17 mouse cellular contexts compared by ENCODE assay signal in genomic region chr8:116975066-116975465, GRCm38 (mm10). TPM values are rescaled to one million over a fixed set of nuclear protein-coding genes. Genes with fewer than 3 reads are reported as not detected.
DNase-seq lines count a peak whose midpoint lies in the region; ATAC-seq and TF ChIP-seq lines count a peak whose summit lies in the region.
"Had no signal": no experiment of that assay in that cellular context is flagged by ENCODE, and none has a peak within 500 bp of the region (broad histone marks: within the 10 kb centered on the region; RNA-seq: fewer than 3 reads in every experiment).

No protein-coding gene starts in this region.

- no peak overlapping the region for H3K9ac ChIP-seq in heart, embryonic 11.5 days (ENCODE audit: low read depth, low read length)
- H3K9ac ChIP-seq in limb, embryonic 12.5 days (replicated peaks) = peak overlapping the region; percentile 34; the same call in 1 of the 2 replicates
- H3K9ac ChIP-seq in ES-E14 (ENCODE audit: insufficient read depth, low read depth, low read length, poor library complexity, severe bottlenecking) = no peak overlapping the region; the same call in 1 of the 2 replicates
- H3K9ac ChIP-seq in intestine, embryonic 16.5 days (ENCODE audit: low read depth, low read length) = 0 out of 2 replicates have a peak overlapping the region, but pooled peaks have one; percentile 27
- H3K9ac ChIP-seq: heart, embryonic 12.5 days; kidney, embryonic 15.5 days; liver, embryonic 15.5 days; neural tube, embryonic 13.5 days had no signal

- WGBS in heart, embryonic 11.5 days (ENCODE audit: insufficient replicate concordance) = 41% methylated on average over 5 of the region's 5 CpGs
- WGBS in limb, embryonic 12.5 days = 42% methylated on average over 5 of the region's 5 CpGs
- 40% methylated on average over 5 of the region's 5 CpGs for WGBS in limb, embryonic 10.5 days
- WGBS in intestine, embryonic 16.5 days = 42% methylated on average over 5 of the region's 5 CpGs

- H3K27me3 ChIP-seq in heart, embryonic 11.5 days (ENCODE audit: control insufficient read depth, insufficient read depth, low read length) = no peaks in the 10 kb centered on the region
- no peaks in the 10 kb centered on the region for H3K27me3 ChIP-seq in limb, embryonic 12.5 days
- H3K27me3 ChIP-seq in limb, embryonic 10.5 days (ENCODE audit: low read depth, poor library complexity, severe bottlenecking) = no peaks in the 10 kb centered on the region
- H3K27me3 ChIP-seq in intestine, embryonic 16.5 days (replicated peaks; ENCODE audit: control insufficient read depth, insufficient read depth, low read length) = no peaks in the 10 kb centered on the region
- H3K27me3 ChIP-seq: heart, embryonic 12.5 days; kidney, embryonic 15.5 days; neural tube, embryonic 13.5 days had no signal

- no peaks in the 10 kb centered on the region for H3K9me3 ChIP-seq in heart, embryonic 11.5 days (replicated peaks; ENCODE audit: control insufficient read depth, low read length)
- no peaks in the 10 kb centered on the region for H3K9me3 ChIP-seq in limb, embryonic 12.5 days
- H3K9me3 ChIP-seq in limb, embryonic 10.5 days (replicated peaks) = no peaks in the 10 kb centered on the region
- H3K9me3 ChIP-seq in ES-E14 (ENCODE audit: control insufficient read depth, insufficient read depth, low read depth, low read length) = no peaks in the 10 kb centered on the region
- no peaks in the 10 kb centered on the region for H3K9me3 ChIP-seq in intestine, embryonic 16.5 days (ENCODE audit: control insufficient read depth, low read length)
- H3K9me3 ChIP-seq: heart, embryonic 12.5 days; kidney, embryonic 15.5 days; liver, embryonic 15.5 days; midbrain, embryonic 10.5 days; neural tube, embryonic 13.5 days had no signal

- peak; percentile 93 for DNase-seq in heart, adult 11 months
- no peak for DNase-seq in limb, embryonic 10.5 days (ENCODE audit: low spot score)
- DNase-seq in ES-E14 (ENCODE audit: low read depth, low spot score) = no peak
- DNase-seq in right cerebral cortex, adult 2 months (ENCODE audit: low spot score in 2 of 2) = no peak
- DNase-seq: cerebellum, adult 9-11 months; gastrocnemius, postnatal 10 days; lung, postnatal 14 days; thymus, adult 2 months had no signal

- no peak overlapping the region for H3K4me3 ChIP-seq in heart, embryonic 11.5 days (ENCODE audit: low read depth, low read length)
- H3K4me3 ChIP-seq in limb, embryonic 12.5 days (replicated peaks) = no peak overlapping the region
- H3K4me3 ChIP-seq in limb, embryonic 10.5 days = no peak overlapping the region
- H3K4me3 ChIP-seq in ES-E14 (ENCODE audit: insufficient read depth in 1 of 2, low read depth in 1 of 2, low read length in 2 of 2, poor library complexity in 1 of 2, severe bottlenecking in 1 of 2) = no peak overlapping the region
- H3K4me3 ChIP-seq in intestine, embryonic 16.5 days (ENCODE audit: low read length) = no peak overlapping the region
- H3K4me3 ChIP-seq: heart, embryonic 12.5 days; kidney, embryonic 15.5 days; liver, embryonic 15.5 days; midbrain, embryonic 10.5 days; neural tube, embryonic 13.5 days had no signal

- H3K4me2 ChIP-seq in heart, embryonic 11.5 days = no peak overlapping the region
- H3K4me2 ChIP-seq in limb, embryonic 12.5 days = no peak overlapping the region
- H3K4me2 ChIP-seq in intestine, embryonic 16.5 days (ENCODE audit: low read depth, low read length) = 0 out of 2 replicates have a peak overlapping the region, but pooled peaks have one; percentile 0
- H3K4me2 ChIP-seq: heart, embryonic 12.5 days; kidney, embryonic 15.5 days; liver, embryonic 15.5 days; neural tube, embryonic 13.5 days had no signal

- no peak for ATAC-seq in heart, embryonic 11.5 days (replicated peaks; ENCODE audit: insufficient number of reproducible peaks, low FRiP score, low TSS enrichment)
- ATAC-seq in limb, embryonic 12.5 days (ENCODE audit: insufficient number of reproducible peaks, insufficient read depth, low FRiP score, low TSS enrichment, low read depth) = no peak
- no peak for ATAC-seq in intestine, embryonic 16.5 days
- no peak for ATAC-seq in activated CD4-positive, CD25-positive, alpha-beta regulatory T cell, adult 4 months

- H3K36me3 ChIP-seq in heart, embryonic 11.5 days (ENCODE audit: control insufficient read depth, insufficient read depth, low read length) = no peaks in the 10 kb centered on the region
- no peaks in the 10 kb centered on the region for H3K36me3 ChIP-seq in limb, embryonic 12.5 days
- no peaks in the 10 kb centered on the region for H3K36me3 ChIP-seq in limb, embryonic 10.5 days
- H3K36me3 ChIP-seq in ES-E14 (ENCODE audit: control insufficient read depth, insufficient read depth, low read length, poor library complexity, severe bottlenecking) = no peaks in the 10 kb centered on the region
- no peaks in the 10 kb centered on the region for H3K36me3 ChIP-seq in intestine, embryonic 16.5 days (ENCODE audit: control insufficient read depth, insufficient read depth, low read length)
- H3K36me3 ChIP-seq: heart, embryonic 12.5 days; kidney, embryonic 15.5 days; liver, embryonic 15.5 days; midbrain, embryonic 10.5 days had no signal

- in situ Hi-C loops in ES-E14 (cut with MboI; ENCODE audit: low sequenced_read_pairs in 2 of 2, unreplicated experiment in 2 of 2) = no loop called here

- H3K4me1 ChIP-seq in heart, embryonic 11.5 days (ENCODE audit: control insufficient read depth, insufficient read depth, low read length) = peaks cover 2% of the 10 kb centered on the region; the same call in 1 of the 2 replicates
- peaks cover 7% of the 10 kb centered on the region; the same call in 1 of the 2 replicates for H3K4me1 ChIP-seq in limb, embryonic 12.5 days (replicated peaks)
- peaks cover 28% of the 10 kb centered on the region for H3K4me1 ChIP-seq in limb, embryonic 10.5 days
- peaks cover 2 to 29% of the 10 kb centered on the region in 2 experiments; a peak in 2 of 4 replicates for H3K4me1 ChIP-seq in ES-E14 (ENCODE audit: control insufficient read depth in 2 of 2, insufficient read depth in 2 of 2, low read length in 2 of 2, poor library complexity in 1 of 2)
- peaks cover 14% of the 10 kb centered on the region for H3K4me1 ChIP-seq in intestine, embryonic 16.5 days (ENCODE audit: control insufficient read depth, insufficient read depth, low read length)

- no peak overlapping the region for H3K27ac ChIP-seq in heart, embryonic 11.5 days (ENCODE audit: low read depth, low read length)
- no peak overlapping the region for H3K27ac ChIP-seq in limb, embryonic 12.5 days
- H3K27ac ChIP-seq in limb, embryonic 10.5 days = no peak overlapping the region
- H3K27ac ChIP-seq in ES-E14 (ENCODE audit: insufficient read depth, low read depth, low read length, poor library complexity, severe bottlenecking) = peak overlapping the region; percentile 17; the same call in 1 of the 2 replicates
- H3K27ac ChIP-seq in intestine, embryonic 16.5 days (ENCODE audit: low read length) = no peak overlapping the region
- H3K27ac ChIP-seq: kidney, embryonic 15.5 days; liver, embryonic 15.5 days; midbrain, embryonic 10.5 days; neural tube, embryonic 13.5 days had no signal

TF ChIP-seq in ES-E14, 5 proteins besides CTCF, POLR2A, EP300 and RAD21 (continues in another document):
- no peak for TF ChIP-seq ZNF384 (IDR thresholded peaks at IDR 0.05; ENCODE audit: low read depth, low read length)
- no peak for TF ChIP-seq CHD2 (IDR thresholded peaks at IDR 0.05; ENCODE audit: low read depth, low read length)

RNA-seq across cellular contexts. Expression of gene 1700030J22Rik, which starts 3.7 kb away (rescaled TPM):
- polyA plus RNA-seq in heart, embryonic 11.5 days (2014; fragmentation: Nextera tagmentation; extraction: Ambion mirVana) = 0.66 and 0.83 TPM in 2 replicates
- 2.0 and 2.3 TPM in 2 replicates for polyA plus RNA-seq in limb, embryonic 12.5 days (2016; fragmentation: Nextera tagmentation; extraction: Ambion mirVana)
- polyA plus RNA-seq in limb, embryonic 10.5 days (2016; fragmentation: Nextera tagmentation; extraction: Ambion mirVana) = 1.5 and 2.3 TPM in 2 replicates
- 1.1 and 1.3 TPM in 2 replicates for total RNA-seq in ES-E14 (2012; rRNA removed)
- 0.76 and 0.80 TPM in 2 replicates for polyA plus RNA-seq in intestine, embryonic 16.5 days (2015; fragmentation: Nextera tagmentation; extraction: Ambion mirVana)
- polyA plus RNA-seq in activated CD4-positive, CD25-positive, alpha-beta regulatory T cell, adult 4 months (2017; shearing (Covaris generic)) = not detected

RNA-seq across cellular contexts. Expression of gene Gcsh, which starts 18.3 kb away (rescaled TPM):
- 91.7 and 95.2 TPM in 2 replicates for polyA plus RNA-seq in heart, embryonic 11.5 days (2014; fragmentation: Nextera tagmentation; extraction: Ambion mirVana)
- 134 TPM in 2 replicates for polyA plus RNA-seq in limb, embryonic 12.5 days (2016; fragmentation: Nextera tagmentation; extraction: Ambion mirVana)
- 175 and 200 TPM in 2 replicates for polyA plus RNA-seq in limb, embryonic 10.5 days (2016; fragmentation: Nextera tagmentation; extraction: Ambion mirVana)
- total RNA-seq in ES-E14 (2012; rRNA removed) = 134 and 195 TPM in 2 replicates
- 164 and 173 TPM in 2 replicates for polyA plus RNA-seq in intestine, embryonic 16.5 days (2015; fragmentation: Nextera tagmentation; extraction: Ambion mirVana)
- polyA plus RNA-seq in activated CD4-positive, CD25-positive, alpha-beta regulatory T cell, adult 4 months (2017; shearing (Covaris generic)) = 10 to 100 TPM; 30.8 to 37.3 TPM

RNA-seq across cellular contexts. Expression of gene Atmin, which starts 31.9 kb away (rescaled TPM):
- 8.9 and 10.5 TPM in 2 replicates for polyA plus RNA-seq in heart, embryonic 11.5 days (2014; fragmentation: Nextera tagmentation; extraction: Ambion mirVana)
- polyA plus RNA-seq in limb, embryonic 12.5 days (2016; fragmentation: Nextera tagmentation; extraction: Ambion mirVana) = 11.7 and 12.5 TPM in 2 replicates
- polyA plus RNA-seq in limb, embryonic 10.5 days (2016; fragmentation: Nextera tagmentation; extraction: Ambion mirVana) = 12.1 and 12.4 TPM in 2 replicates
- total RNA-seq in ES-E14 (2012; rRNA removed) = 19.9 and 21.1 TPM in 2 replicates
- 7.9 and 9.6 TPM in 2 replicates for polyA plus RNA-seq in intestine, embryonic 16.5 days (2015; fragmentation: Nextera tagmentation; extraction: Ambion mirVana)
- polyA plus RNA-seq in activated CD4-positive, CD25-positive, alpha-beta regulatory T cell, adult 4 months (2017; shearing (Covaris generic)) = 1 to 10 TPM; 7.0 to 9.0 TPM

RNA-seq across cellular contexts. Expression of gene Cenpn, which starts 53.5 kb away (rescaled TPM):
- 32.8 and 34.0 TPM in 2 replicates for polyA plus RNA-seq in heart, embryonic 11.5 days (2014; fragmentation: Nextera tagmentation; extraction: Ambion mirVana)
- 47.5 and 47.6 TPM in 2 replicates for polyA plus RNA-seq in limb, embryonic 12.5 days (2016; fragmentation: Nextera tagmentation; extraction: Ambion mirVana)
- polyA plus RNA-seq in limb, embryonic 10.5 days (2016; fragmentation: Nextera tagmentation; extraction: Ambion mirVana) = 60.4 and 62.6 TPM in 2 replicates
- total RNA-seq in ES-E14 (2012; rRNA removed) = 27.1 and 30.2 TPM in 2 replicates
- 20.4 and 26.9 TPM in 2 replicates for polyA plus RNA-seq in intestine, embryonic 16.5 days (2015; fragmentation: Nextera tagmentation; extraction: Ambion mirVana)
- 1 to 10 TPM; 7.4 to 8.5 TPM for polyA plus RNA-seq in activated CD4-positive, CD25-positive, alpha-beta regulatory T cell, adult 4 months (2017; shearing (Covaris generic))

RNA-seq across cellular contexts. Expression of gene Cmc2, which starts 53.8 kb away (rescaled TPM):
- 102 and 113 TPM in 2 replicates for polyA plus RNA-seq in heart, embryonic 11.5 days (2014; fragmentation: Nextera tagmentation; extraction: Ambion mirVana)
- 72.2 and 82.7 TPM in 2 replicates for polyA plus RNA-seq in limb, embryonic 12.5 days (2016; fragmentation: Nextera tagmentation; extraction: Ambion mirVana)
- 68.6 and 70.3 TPM in 2 replicates for polyA plus RNA-seq in limb, embryonic 10.5 days (2016; fragmentation: Nextera tagmentation; extraction: Ambion mirVana)
- 24.4 and 33.4 TPM in 2 replicates for total RNA-seq in ES-E14 (2012; rRNA removed)
- 68.1 and 77.2 TPM in 2 replicates for polyA plus RNA-seq in intestine, embryonic 16.5 days (2015; fragmentation: Nextera tagmentation; extraction: Ambion mirVana)
- 10 to 100 TPM; 34.8 to 43.4 TPM for polyA plus RNA-seq in activated CD4-positive, CD25-positive, alpha-beta regulatory T cell, adult 4 months (2017; shearing (Covaris generic))

Comparison
In these comparisons a context has a peak if more than half of its experiments do, and no peak if none do; other contexts are left out.
1. H3K9ac ChIP-seq: peak in limb, embryonic 12.5 days (single experiment) and intestine, embryonic 16.5 days (single experiment); none in heart, embryonic 11.5 days (single experiment) and ES-E14 (single experiment).